In genomic region chr1:192601206-192601605, GRCm38 (mm10) we compare ENCODE assay signal across 28 mouse cellular contexts.
"Had no signal": no experiment of that assay in that cellular context is flagged by ENCODE, and none has a peak within 500 bp of the region (broad histone marks: within the 10 kb centered on the region; RNA-seq: fewer than 3 reads in every experiment).

No protein-coding gene starts in this region.

- H3K4me1 ChIP-seq: embryonic facial prominence, embryonic 15.5 days; forebrain, embryonic 13.5 days had no signal

- H3K36me3 ChIP-seq: embryonic facial prominence, embryonic 10.5 days; embryonic facial prominence, embryonic 12.5 days; embryonic facial prominence, embryonic 13.5 days; embryonic facial prominence, embryonic 15.5 days; forebrain, embryonic 10.5 days; forebrain, embryonic 12.5 days; forebrain, embryonic 15.5 days had no signal

- H3K27me3 ChIP-seq: embryonic facial prominence, embryonic 12.5 days; embryonic facial prominence, embryonic 13.5 days; embryonic facial prominence, embryonic 15.5 days; forebrain, embryonic 12.5 days; forebrain, embryonic 13.5 days; forebrain, embryonic 15.5 days had no signal

- H3K4me3 ChIP-seq: embryonic facial prominence, embryonic 10.5 days; embryonic facial prominence, embryonic 12.5 days; embryonic facial prominence, embryonic 13.5 days; embryonic facial prominence, embryonic 15.5 days; erythroblast, embryonic 14.5 days; forebrain, embryonic 10.5 days; forebrain, embryonic 12.5 days; forebrain, embryonic 13.5 days; forebrain, embryonic 15.5 days; gastrocnemius, adult 2 months had no signal

- H3K4me2 ChIP-seq: embryonic facial prominence, embryonic 12.5 days; embryonic facial prominence, embryonic 13.5 days; embryonic facial prominence, embryonic 15.5 days; forebrain, embryonic 12.5 days; forebrain, embryonic 13.5 days; forebrain, embryonic 15.5 days had no signal

- DNase-seq: cerebellum, adult 2 months; cerebellum, adult 8-10 months; cerebellum, adult 9-10 months; cerebellum, adult 9-11 months; cerebellum, postnatal 10 days; cerebellum, postnatal 14 days; cerebellum, postnatal 25 days; cerebellum, postnatal 36 days; embryo, embryonic 11 days; forebrain, postnatal 0 days; gastrocnemius, adult 2 months; gastrocnemius, postnatal 10 days; gastrocnemius, postnatal 14 days; gastrocnemius, postnatal 25 days; gastrocnemius, postnatal 36 days; heart, adult 11 months; heart, adult 18-20 months had no signal

- H3K9me3 ChIP-seq: embryonic facial prominence, embryonic 10.5 days; embryonic facial prominence, embryonic 12.5 days; embryonic facial prominence, embryonic 13.5 days; embryonic facial prominence, embryonic 15.5 days; forebrain, embryonic 10.5 days; forebrain, embryonic 12.5 days; forebrain, embryonic 13.5 days; forebrain, embryonic 15.5 days had no signal

- H3K9ac ChIP-seq: embryonic facial prominence, embryonic 12.5 days; embryonic facial prominence, embryonic 13.5 days; embryonic facial prominence, embryonic 15.5 days; forebrain, embryonic 12.5 days; forebrain, embryonic 13.5 days; forebrain, embryonic 15.5 days; forebrain, postnatal 0 days had no signal

- ATAC-seq: forebrain, embryonic 13.5 days; forebrain, embryonic 14.5 days; forebrain, embryonic 15.5 days; forebrain, embryonic 16.5 days; forebrain, postnatal 0 days had no signal

- H3K27ac ChIP-seq: embryonic facial prominence, embryonic 10.5 days; embryonic facial prominence, embryonic 12.5 days; embryonic facial prominence, embryonic 13.5 days; embryonic facial prominence, embryonic 15.5 days; forebrain, embryonic 10.5 days; forebrain, embryonic 12.5 days; forebrain, embryonic 13.5 days; forebrain, embryonic 15.5 days; gastrocnemius, adult 2 months had no signal
